9 mouse cellular contexts compared by ENCODE assay signal in the genomic region with DNA sequence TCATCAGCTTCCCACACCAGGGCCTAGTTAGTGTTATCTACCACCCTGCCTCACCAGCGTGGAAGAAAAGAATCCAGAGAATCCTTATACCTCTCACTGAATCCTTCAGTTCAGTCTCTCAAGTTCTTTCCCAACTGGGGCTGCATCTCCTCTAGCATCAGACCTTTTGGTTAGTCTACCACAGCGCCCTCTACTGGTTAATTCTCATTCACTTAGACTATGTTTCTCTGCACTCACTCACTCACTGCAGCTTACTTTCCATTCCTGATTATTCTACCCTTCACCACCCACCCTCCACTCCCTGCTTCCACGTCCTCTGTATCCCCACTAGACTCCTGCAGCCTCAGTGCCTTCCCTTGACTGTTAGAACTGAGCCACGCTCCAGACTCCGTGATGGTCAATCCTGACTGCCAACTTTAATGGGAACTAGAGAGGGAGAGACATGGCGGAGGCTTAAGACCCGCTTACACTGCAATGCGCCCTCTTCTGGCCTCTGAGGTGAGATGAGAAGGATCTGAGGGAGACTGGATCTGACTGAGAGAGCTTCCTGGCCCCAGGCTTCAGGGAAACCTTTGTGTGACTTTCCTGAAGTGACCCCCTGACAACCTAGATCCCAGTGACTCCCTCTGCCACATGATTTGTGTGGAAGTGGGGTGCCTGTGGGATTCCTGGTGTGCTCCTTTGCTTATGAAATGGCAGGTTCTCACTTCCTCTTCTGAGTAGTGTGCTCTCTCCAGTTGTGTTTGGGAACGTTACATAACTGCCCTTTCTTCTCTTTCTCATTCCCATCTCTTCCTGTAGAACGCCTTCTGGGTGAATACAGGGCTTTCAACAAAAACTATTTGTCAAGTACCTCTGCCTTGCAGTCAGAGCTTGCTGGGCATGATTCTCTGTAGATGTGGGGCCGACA.
DNase-seq lines count a peak whose midpoint lies in the region; ATAC-seq and TF ChIP-seq lines count a peak whose summit lies in the region.
"Had no signal": no experiment of that assay in that cellular context is flagged by ENCODE, and none has a peak within 500 bp of the region (broad histone marks: within the 10 kb centered on the region; RNA-seq: fewer than 3 reads in every experiment).

No protein-coding gene starts in this region.

- DNase-seq in adrenal gland, adult 2 months = peak; percentile 28
- DNase-seq in adrenal gland, postnatal 4 days (ENCODE audit: low spot score in 2 of 2) = no peak
- no peak for DNase-seq in left cerebral cortex, adult 2 months (ENCODE audit: extremely low spot score in 1 of 2, low spot score in 2 of 2)
- no peak for DNase-seq in left cerebral cortex, adult 9 months (ENCODE audit: low spot score in 2 of 2)
- no peak for DNase-seq in Patski (ENCODE audit: low read depth, low spot score)
- peak; percentile 40 for DNase-seq in induced T-regulatory cell, adult 2 months (ENCODE audit: low read depth)
- no peak for DNase-seq in frontal cortex, postnatal 14 days (ENCODE audit: low spot score in 2 of 2)
- no peak for DNase-seq in thymus, adult 2 months

- TF ChIP-seq CTCF in left cerebral cortex, adult 2 months (IDR thresholded peaks at IDR 0.05) = peak; percentile 21
- TF ChIP-seq CTCF in Patski (IDR thresholded peaks at IDR 0.05) = peak; percentile 46
- TF ChIP-seq CTCF in thymus, adult 2 months (IDR thresholded peaks at IDR 0.05; ENCODE audit: borderline replicate concordance, control insufficient read depth, extremely low read depth, insufficient read depth, low read length, poor library complexity) = no peak

- no peak overlapping the region for H3K27ac ChIP-seq in left cerebral cortex, adult 2 months
- H3K27ac ChIP-seq in thymus, adult 2 months (ENCODE audit: control insufficient read depth, insufficient read depth, low read length) = no peak overlapping the region
- H3K27ac ChIP-seq: limb, embryonic 13.5 days had no signal

- 83% methylated on average over 11 of the region's 11 CpGs for WGBS in thymus, adult 2 months

- H3K4me1 ChIP-seq in thymus, adult 2 months (replicated peaks; ENCODE audit: control insufficient read depth, insufficient read depth, low read length) = no peaks in the 10 kb centered on the region

- H3K36me3 ChIP-seq in thymus, adult 2 months (ENCODE audit: control insufficient read depth, insufficient read depth, low read length) = no peaks in the 10 kb centered on the region
- H3K36me3 ChIP-seq: limb, embryonic 13.5 days had no signal

- intact Hi-C loops in left cerebral cortex, adult 2 months (cut with DNase I) = no loop called here

- in situ Hi-C loops in Patski (cut with MboI; ENCODE audit: low pct_unique_long_range_greater_than_20kb) = loop anchor here (5.0 to 10.0 kb wide), 2 partner anchors 42 to 106 kb away; partner anchors contain the start of gene Aldh1a2

- no peak for ATAC-seq in Patski

- no peaks in the 10 kb centered on the region for H3K27me3 ChIP-seq in Patski
- no peaks in the 10 kb centered on the region for H3K27me3 ChIP-seq in thymus, adult 2 months (ENCODE audit: control insufficient read depth, insufficient read depth, low read length)

- no peak for TF ChIP-seq POLR2A in thymus, adult 2 months (IDR thresholded peaks at IDR 0.05; ENCODE audit: control insufficient read depth, extremely low read depth, insufficient read depth, low read length, poor library complexity)

- no peak overlapping the region for H3K4me3 ChIP-seq in left cerebral cortex, adult 2 months
- H3K4me3 ChIP-seq in thymus, adult 2 months (ENCODE audit: control insufficient read depth, insufficient read depth, low read length) = no peak overlapping the region
- H3K4me3 ChIP-seq: limb, embryonic 13.5 days had no signal

- POLR2A ChIA-PET in Patski (lab: Charles Lee) = interaction anchor here (0.6 kb wide), 1 partner anchor 759 kb away, joined by 3 read pairs; no protein-coding TSS in a partner anchor

- CTCF ChIA-PET in Patski (lab: Charles Lee) = interaction anchor here (1.0 to 1.5 kb wide), 6 partner anchors 30 to 105 kb away, joined by 3 to 4 read pairs (median 3); partner anchors contain the start of gene Aldh1a2

Comparison
In these comparisons a context has a peak if more than half of its experiments do, and no peak if none do; other contexts are left out.
1. DNase-seq: peak in adrenal gland, adult 2 months (single experiment) and induced T-regulatory cell, adult 2 months (single experiment); none in adrenal gland, postnatal 4 days (0 of 2), left cerebral cortex, adult 2 months (0 of 2), left cerebral cortex, adult 9 months (0 of 2), Patski (single experiment), frontal cortex, postnatal 14 days (0 of 2) and thymus, adult 2 months (single experiment).